Mouse (Mus musculus) intestine, embryonic 14.5 days (tissue): Measurements from ENCODE around the gene Gm10964. TPM values are rescaled to one million over a fixed set of nuclear protein-coding genes. Genes with fewer than 3 reads are reported as not detected.
"Not testable (repeated sequence)": the region's sequence is repeated elsewhere in the genome, so short reads cannot be mapped to it uniquely, and the experiment has no call there.

Experiments used
- ATAC-seq: fragments of 200-750 bp; cut with Nextera tagmentation; replicated peaks from 2 replicates; pipeline ENCODE4 v1.8.0; 2017; ENCODE audit warnings: low read depth, moderate number of reproducible peaks, moderate TSS enrichment, moderate library complexity; ENCODE audit not compliant: low FRiP score, low TSS enrichment
- DNase-seq: peaks from one replicate; pipeline ENCODE4 v3.0.0-alpha.2; 2018; ENCODE audit warnings: low spot score
- H3K27ac ChIP-seq: fragments of 300-500 bp; sonication (generic); 2 replicates; pipeline ENCODE4 v1.5.1; 2014; ENCODE audit warnings: low read depth, mild to moderate bottlenecking, control low read depth
- H3K27me3 ChIP-seq: fragments of 300-500 bp; sonication (generic); replicated peaks from 2 replicates; pipeline ENCODE4 v1.6.1; 2014; ENCODE audit warnings: low read length, control low read depth; ENCODE audit not compliant: control insufficient read depth, insufficient read depth
- H3K36me3 ChIP-seq: fragments of 300-500 bp; sonication (generic); 2 replicates; pipeline ENCODE4 v1.6.1; 2014; ENCODE audit warnings: low read length, control low read depth; ENCODE audit not compliant: control insufficient read depth, insufficient read depth
- H3K4me1 ChIP-seq: fragments of 300-500 bp; sonication (generic); replicated peaks from 2 replicates; pipeline ENCODE4 v1.6.1; 2014; ENCODE audit warnings: low read length, control low read depth, mixed read lengths; ENCODE audit not compliant: control insufficient read depth, insufficient read depth
- H3K4me2 ChIP-seq: fragments of 300-500 bp; sonication (generic); 2 replicates; pipeline ENCODE4 v1.6.1; 2014; ENCODE audit warnings: low read length
- H3K4me3 ChIP-seq: fragments of 300-500 bp; sonication (generic); 2 replicates; pipeline ENCODE4 v1.5.1; 2014; ENCODE audit warnings: low read depth, low read length, control low read depth, mixed read lengths
- H3K9ac ChIP-seq: fragments of 300-500 bp; sonication (generic); 2 replicates; pipeline ENCODE4 v1.6.1; 2014; ENCODE audit warnings: mild to moderate bottlenecking, low read length
- H3K9me3 ChIP-seq: fragments of 300-500 bp; sonication (generic); 2 replicates; pipeline ENCODE4 v1.6.1; 2016; ENCODE audit warnings: low read length, control low read depth; ENCODE audit not compliant: control insufficient read depth
- WGBS: fragments of 180-500 bp; shearing (Covaris S2); extraction: QIAGEN DNeasy Blood & Tissue Kit; methylation state at CpG from one replicate; pipeline ENCODE4 v1.1.7; 2014; 5-methylcytosine and 5-hydroxymethylcytosine counted together
- polyA plus RNA-seq: library from polyadenylated mRNA; unstranded; fragments of >200 nt; fragmentation: Nextera tagmentation; extraction: Ambion mirVana; gene quantifications from 2 replicates; pipeline ENCODE4 v1.2.1, GENCODE M21; 2014

Gm10964 gene
- polyA plus RNA-seq, 1 experiment from 2014 or later = not detected

- not testable (repeated sequence) for H3K27me3 ChIP-seq, H3K36me3 ChIP-seq, H3K9me3 ChIP-seq, DNase-seq, ATAC-seq, H3K27ac ChIP-seq, H3K9ac ChIP-seq
- Histone ChIP-seq H3K4me3 (peak overlapping the region; percentile 86; the same call in 1 of the 2 replicates), H3K4me1 (peaks cover 17% of the 10 kb centered on the region), H3K4me2 (peak overlapping the region; percentile 63; the same call in 1 of the 2 replicates)
- 86% methylated on average over 5 of the region's 5 CpGs for WGBS
Measured at GRCm38 (mm10) chr3:103792111-103792406, 52.9 kb downstream of the Gm10964 start.

- no peak for DNase-seq
- peaks cover 17% of the 10 kb centered on the region for H3K4me1 ChIP-seq
- ATAC-seq = no peak
- H3K4me3 ChIP-seq = no peak overlapping the region
- 0 out of 2 replicates have a peak, but pooled peaks cover 3% of the 10 kb centered on the region for H3K27me3 ChIP-seq
- H3K4me2 ChIP-seq = no peak overlapping the region
- no peaks in the 10 kb centered on the region for H3K9me3 ChIP-seq
- 72% methylated on average over 1 of the region's 1 CpGs for WGBS
- no peaks in the 10 kb centered on the region for H3K36me3 ChIP-seq
- no peak overlapping the region for H3K27ac ChIP-seq
- H3K9ac ChIP-seq = no peak overlapping the region
Measured at GRCm38 (mm10) chr3:103792566-103792965, 53.4 kb downstream of the Gm10964 start.

Other genes starting within 250 kb of the Gm10964 start
- 1.7 TPM in 2 replicates for gene Syt6, start 164.1 kb upstream of the Gm10964 start, polyA plus RNA-seq
- gene Atg4a-ps, start 93.3 kb upstream of the Gm10964 start, polyA plus RNA-seq = 0.15 and 0.20 TPM in 2 replicates
- gene Olfml3, start 1.4 kb upstream of the Gm10964 start, polyA plus RNA-seq = 66.6 and 79.3 TPM in 2 replicates
- 14.4 and 15.8 TPM in 2 replicates for gene Hipk1, start 52.2 kb downstream of the Gm10964 start, polyA plus RNA-seq
- gene Dclre1b, start 70.1 kb downstream of the Gm10964 start, polyA plus RNA-seq = 23.9 and 34.2 TPM in 2 replicates
- gene Ap4b1, start 70.2 kb downstream of the Gm10964 start, polyA plus RNA-seq = 19.9 and 21.4 TPM in 2 replicates
- gene Gm43064, start 70.2 kb downstream of the Gm10964 start, polyA plus RNA-seq = 0.44 and 0.55 TPM in 2 replicates
- gene Bcl2l15, start 93.2 kb downstream of the Gm10964 start, polyA plus RNA-seq = 0.13 and 0.38 TPM in 2 replicates
- 0.72 and 0.81 TPM in 2 replicates for gene Ptpn22, start 120.4 kb downstream of the Gm10964 start, polyA plus RNA-seq
- 11.9 and 12.4 TPM in 2 replicates for gene Rsbn1, start 174.8 kb downstream of the Gm10964 start, polyA plus RNA-seq
- 27.5 and 30.3 TPM in 2 replicates for gene Phtf1, start 228.7 kb downstream of the Gm10964 start, polyA plus RNA-seq